Mouse (Mus musculus): ENCODE data around the gene Maml1.

GRCm38 (mm10) chr11:50216724-50217366 is 75.3 kb downstream of the Maml1 start:
- TF ChIP-seq POLR2A (IDR thresholded peaks at IDR 0.05; ENCODE audit: borderline replicate concordance, low read depth, low read length) (no peak), CTCF (IDR thresholded peaks at IDR 0.05; ENCODE audit: low read depth, low read length) (no peak)
